Mouse (Mus musculus) neural tube, embryonic 10.5 days (tissue): ENCODE results near the gene Zfp418.
A peak's percentile ranks its signal among the peaks of the same experiment; 100 is the strongest.
"Not testable (repeated sequence)": the region's sequence is repeated elsewhere in the genome, so short reads cannot be mapped to it uniquely, and the experiment has no call there.

Experiments used
- DNase-seq: peaks from one replicate; pipeline ENCODE4 v3.0.0-alpha.2; 2017; ENCODE audit warnings: low spot score; ENCODE audit errors: extremely low spot score

Zfp418 gene

GRCm38 (mm10) chr7:7171227-7172147, at the start of gene Zfp418:
TSS of gene Zfp418 (plus strand) at chr7:7171330.
- DNase-seq = peak; percentile 46

GRCm38 (mm10) chr7:7121602-7121980, 49.5 kb upstream of the Zfp418 start:
- no peak for DNase-seq

- not testable (repeated sequence) for DNase-seq
These were observed 40.5 kb upstream of the Zfp418 start for GRCm38 (mm10) chr7:7130491-7131124.

- DNase-seq = no peak
These were observed 38.4 kb upstream of the Zfp418 start for GRCm38 (mm10) chr7:7132751-7133150.

GRCm38 (mm10) chr7:7136379-7136866, 34.7 kb upstream of the Zfp418 start, which contains the start of gene Zfp773:
TSS of gene Zfp773 (minus strand) at chr7:7136755.
- DNase-seq = peak; percentile 73

- no peak for DNase-seq
These were observed 26.9 kb upstream of the Zfp418 start for GRCm38 (mm10) chr7:7144215-7144614.

GRCm38 (mm10) chr7:7145991-7146608, 25.0 kb upstream of the Zfp418 start:
- DNase-seq = no peak

- DNase-seq = no peak
These were observed 14.8 kb downstream of the Zfp418 start for GRCm38 (mm10) chr7:7185897-7186296.

- DNase-seq = no peak
These were observed 16.5 kb downstream of the Zfp418 start for GRCm38 (mm10) chr7:7187417-7188190.

GRCm38 (mm10) chr7:7188191-7188942, 17.2 kb downstream of the Zfp418 start:
- peak; percentile 79 for DNase-seq

GRCm38 (mm10) chr7:7209313-7210151, 38.4 kb downstream of the Zfp418 start, which contains the start of gene Zfp772:
TSS of gene Zfp772 (minus strand) at chr7:7209998.
- DNase-seq = peak; percentile 29
